Mouse (Mus musculus) heart, adult 9 months (tissue): ENCODE results near the gene Rnpepl1.

ENCODE experiments used
- DNase-seq, 2 experiments: peaks; one replicate each; pipeline ENCODE4 v3.0.0; 2022; ENCODE audit warnings: low spot score in 2 of 2

Rnpepl1 gene

DNA sequence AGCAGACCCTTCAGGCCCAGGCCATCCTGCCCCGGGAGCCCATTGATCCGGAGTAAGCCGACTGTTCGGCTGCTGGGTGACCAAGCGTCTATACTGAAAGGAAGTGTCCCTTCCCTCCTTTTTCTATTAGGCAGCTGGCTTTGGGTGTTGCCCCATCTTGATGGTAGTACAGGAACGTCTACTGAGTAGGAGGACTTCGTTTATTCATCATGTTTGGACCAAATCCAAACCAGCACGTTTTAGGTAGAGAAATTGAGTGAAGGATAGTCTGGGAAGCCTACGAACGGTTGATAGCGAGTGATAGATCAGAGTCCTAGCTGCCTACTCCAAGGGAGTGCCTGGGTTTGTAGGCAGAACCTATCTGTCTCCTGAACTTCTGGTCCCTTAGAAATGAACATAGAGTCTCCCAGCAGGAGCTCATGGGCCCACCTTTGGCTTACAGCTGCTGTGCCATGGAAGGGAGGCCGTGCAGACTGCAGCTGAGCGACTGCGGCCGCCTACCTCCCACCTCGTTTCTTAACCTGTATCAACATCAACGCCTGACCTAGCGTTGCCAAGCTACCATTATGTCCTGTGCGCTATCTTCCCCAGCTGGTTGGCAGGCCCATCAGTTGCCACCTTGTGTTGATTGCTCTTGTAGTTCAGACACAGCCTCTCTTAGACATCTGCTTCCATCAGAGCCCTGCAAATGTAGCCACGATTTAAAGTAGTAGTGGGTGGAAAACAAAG, 2.8 kb upstream of the Rnpepl1 start:
- DNase-seq, result no peak

DNA sequence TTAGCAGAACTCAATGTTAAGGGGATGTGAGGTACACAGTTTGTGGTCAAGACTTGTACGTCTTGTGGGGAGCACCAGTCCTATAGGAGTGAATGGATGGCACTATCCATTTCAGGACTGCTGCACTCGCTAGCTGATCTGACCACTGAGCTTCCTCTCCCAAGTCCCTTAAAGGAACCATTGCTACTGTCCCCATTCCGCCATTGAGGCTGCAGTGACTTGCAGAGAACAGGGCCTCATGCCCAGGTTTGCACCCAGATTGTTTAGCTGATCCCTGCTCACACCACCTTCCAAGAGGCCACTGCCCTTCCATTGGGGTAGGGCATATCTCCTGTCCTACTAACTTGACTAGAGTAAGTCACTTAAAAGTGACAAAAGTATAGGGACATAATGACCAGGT, 1.9 kb upstream of the Rnpepl1 start:
- no peak for DNase-seq

DNA sequence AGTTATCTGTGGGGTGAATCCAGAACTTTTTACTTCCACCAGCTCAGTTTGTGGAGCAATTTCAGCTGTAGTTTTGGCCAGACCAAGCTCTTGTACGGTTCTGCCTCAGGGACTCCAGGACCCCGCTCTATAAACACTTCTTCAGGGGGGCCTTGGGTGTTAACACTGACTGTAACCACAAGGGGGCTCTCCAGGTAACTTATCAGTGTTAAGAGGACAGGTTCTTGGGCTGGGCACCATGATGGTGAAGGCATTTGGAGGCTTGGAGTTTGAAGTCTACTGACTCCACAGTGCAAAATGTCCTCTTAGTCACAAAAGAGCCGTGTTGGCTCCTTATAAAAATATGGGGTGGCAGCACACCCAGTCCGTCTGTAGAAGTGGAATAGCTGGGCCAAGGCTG, 1.5 kb upstream of the Rnpepl1 start:
- DNase-seq, result no peak

DNA sequence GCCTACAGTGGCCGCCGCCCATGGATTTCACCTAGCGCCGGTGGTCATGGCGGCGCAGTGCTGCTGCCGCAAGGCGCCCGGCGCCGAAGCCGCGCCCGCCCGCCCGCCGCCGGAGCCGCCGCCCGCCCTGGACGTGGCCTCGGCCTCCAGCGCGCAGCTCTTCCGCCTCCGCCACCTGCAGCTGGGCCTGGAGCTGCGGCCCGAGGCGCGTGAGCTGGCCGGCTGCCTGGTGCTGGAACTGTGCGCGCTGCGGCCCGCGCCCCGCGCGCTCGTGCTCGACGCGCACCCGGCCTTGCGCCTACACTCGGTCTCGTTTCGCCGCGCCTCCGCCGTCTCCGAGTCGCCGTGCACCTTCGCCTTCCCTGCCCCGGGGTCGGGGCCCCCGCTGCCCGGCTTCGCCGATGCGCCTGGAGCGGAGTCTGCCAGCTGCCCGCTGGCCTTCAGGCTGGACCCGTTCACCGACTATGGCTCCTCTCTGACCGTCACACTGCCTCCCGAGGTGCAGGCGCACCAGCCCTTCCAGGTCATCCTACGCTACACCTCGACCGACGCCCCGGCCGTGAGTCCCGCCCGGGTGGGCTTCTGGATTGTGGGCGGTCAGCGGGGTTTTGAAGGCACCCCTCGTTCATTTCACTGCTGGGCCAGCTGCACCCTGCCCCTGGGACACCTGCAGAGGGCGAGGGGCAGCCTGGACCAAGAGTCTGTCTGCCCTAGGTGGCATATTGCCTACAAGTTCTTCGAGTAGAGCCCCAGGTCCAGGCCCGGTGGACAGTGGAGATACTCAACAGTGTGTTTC, 540 bp downstream of the Rnpepl1 start:
- DNase-seq, result peak; percentile 59 to 61

DNA sequence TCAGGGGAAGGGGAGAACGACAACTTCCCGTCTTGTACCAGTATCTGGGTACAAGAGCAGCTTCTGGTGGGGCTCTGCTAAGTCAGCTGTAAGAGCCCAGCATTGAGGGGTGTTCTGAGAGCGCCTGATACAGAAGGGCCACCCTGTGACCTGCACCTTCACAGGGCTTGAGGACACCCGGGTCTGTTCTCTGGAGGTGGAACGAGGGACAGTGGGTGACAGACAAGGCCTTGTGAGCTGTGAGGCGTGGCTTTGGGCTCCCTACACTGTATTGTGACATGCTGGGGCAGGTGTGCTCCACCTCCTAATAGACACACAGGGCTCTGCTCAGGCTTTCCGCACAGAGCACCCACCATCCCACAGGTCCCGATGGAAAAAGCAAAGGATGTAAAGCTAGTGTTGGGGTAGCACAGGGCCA, 1.1 kb downstream of the Rnpepl1 start:
- DNase-seq, result no peak

DNA sequence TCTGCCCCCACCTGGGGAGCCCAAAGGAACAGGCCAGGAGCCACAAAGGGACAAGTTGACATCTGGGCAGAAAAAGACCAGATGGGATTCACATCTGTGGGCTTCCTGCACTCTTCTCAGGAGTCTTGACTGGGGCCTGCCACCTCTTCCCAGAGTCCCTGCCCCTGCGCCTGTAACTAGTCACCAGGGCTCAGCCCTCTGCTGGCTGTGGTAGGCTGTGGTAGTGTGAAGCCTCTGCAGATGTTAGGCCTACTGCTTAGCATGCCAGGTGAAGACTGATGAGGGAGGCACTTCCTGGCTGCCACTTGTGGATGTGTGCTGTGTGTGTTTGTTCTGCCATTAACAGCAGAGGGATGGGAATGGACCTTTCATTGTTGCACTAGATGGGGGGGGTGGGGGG, 1.7 kb downstream of the Rnpepl1 start:
- no peak for DNase-seq

DNA sequence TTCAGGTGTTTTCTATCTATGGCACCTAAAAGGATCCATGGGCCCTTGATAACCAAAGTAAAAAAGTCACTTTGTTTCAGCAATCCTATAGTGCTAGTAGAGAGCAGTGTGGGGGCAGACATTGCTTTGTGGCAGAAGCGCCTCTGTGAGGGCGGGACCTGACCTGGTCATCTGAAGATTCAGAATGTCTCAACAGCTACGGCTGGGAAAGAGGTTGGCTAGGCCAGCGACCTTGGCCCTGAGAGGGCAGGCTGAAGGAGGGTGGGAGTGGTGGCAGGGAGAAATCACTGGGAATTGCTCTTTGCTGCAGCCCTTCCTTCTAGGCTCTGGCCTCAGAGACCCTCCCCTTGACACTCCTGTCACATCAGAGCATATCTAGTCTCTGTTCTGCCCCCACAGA, 3.7 kb downstream of the Rnpepl1 start:
- no peak for DNase-seq

DNA sequence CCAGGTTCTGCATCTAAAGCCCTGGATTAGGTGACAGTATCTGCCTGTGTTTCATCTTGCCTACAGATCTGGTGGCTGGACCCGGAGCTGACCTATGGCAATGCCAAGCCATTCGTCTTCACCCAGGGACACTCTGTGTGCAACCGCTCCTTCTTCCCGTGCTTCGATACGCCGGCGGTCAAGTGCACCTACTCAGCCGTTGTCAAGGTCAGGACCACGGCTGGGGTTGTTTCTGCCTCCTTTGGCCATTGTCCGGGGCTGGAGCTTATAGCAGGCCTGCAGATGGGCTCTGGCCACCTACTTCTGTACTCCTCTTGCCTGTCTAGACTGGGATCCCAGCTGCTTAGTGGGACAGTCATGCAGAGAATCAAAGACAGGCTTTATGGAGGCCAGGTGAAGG, 4.4 kb downstream of the Rnpepl1 start:
- DNase-seq, result no peak

DNA sequence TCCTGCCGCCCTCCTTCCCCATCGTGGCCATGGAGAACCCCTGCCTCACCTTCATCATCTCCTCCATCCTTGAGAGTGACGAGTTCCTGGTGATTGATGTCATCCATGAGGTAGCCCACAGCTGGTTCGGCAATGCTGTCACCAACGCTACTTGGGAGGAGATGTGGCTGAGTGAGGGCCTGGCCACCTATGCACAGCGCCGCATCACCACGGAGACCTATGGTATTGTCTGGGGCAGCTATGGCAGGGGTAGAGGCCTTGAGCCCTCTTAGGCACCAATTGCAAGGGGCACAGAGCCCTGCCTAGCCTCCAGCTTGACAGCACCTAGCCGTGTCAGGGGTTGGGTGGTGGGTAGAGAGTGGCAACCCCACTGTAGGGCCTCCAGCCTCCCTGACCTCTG, 6.1 kb downstream of the Rnpepl1 start:
- DNase-seq, result no peak

DNA sequence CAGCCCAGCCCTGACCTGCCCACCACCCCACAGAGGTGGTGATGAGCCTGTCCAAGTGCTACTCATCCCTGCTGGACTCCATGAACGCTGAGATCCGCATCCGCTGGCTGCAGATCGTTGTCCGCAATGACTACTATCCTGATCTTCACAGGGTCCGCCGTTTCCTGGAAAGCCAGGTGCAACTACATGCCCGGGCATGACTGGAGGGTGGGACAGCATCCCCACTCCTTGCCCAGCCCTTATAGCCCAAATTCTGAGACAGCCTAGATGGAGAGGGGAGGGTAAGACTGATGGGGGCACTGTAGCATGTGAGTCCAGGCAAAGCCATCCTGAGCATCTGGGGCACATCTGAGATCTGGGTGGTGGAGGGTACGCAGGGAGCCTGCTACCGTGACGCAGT, 8.6 kb downstream of the Rnpepl1 start:
- DNase-seq, result no peak

DNA sequence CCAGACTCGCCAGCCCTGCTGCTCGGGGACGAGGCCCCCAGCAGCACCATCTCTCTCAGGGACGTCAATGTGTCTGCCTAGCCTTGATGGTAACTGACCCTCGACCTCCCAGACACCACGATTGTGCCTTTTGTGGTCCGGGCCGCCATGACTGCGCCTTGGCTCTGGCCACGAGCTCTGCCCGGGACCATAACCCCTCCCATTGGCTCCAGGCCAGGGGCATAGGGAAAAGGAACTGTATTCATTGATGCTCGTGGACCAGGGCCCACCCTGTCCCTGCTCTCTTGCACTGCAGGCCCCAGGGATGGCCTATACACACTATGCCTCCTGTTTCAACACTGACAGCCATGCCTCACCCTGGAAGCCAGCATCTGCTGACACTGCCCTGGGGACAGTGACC, 9.2 kb downstream of the Rnpepl1 start:
- no peak for DNase-seq

DNA sequence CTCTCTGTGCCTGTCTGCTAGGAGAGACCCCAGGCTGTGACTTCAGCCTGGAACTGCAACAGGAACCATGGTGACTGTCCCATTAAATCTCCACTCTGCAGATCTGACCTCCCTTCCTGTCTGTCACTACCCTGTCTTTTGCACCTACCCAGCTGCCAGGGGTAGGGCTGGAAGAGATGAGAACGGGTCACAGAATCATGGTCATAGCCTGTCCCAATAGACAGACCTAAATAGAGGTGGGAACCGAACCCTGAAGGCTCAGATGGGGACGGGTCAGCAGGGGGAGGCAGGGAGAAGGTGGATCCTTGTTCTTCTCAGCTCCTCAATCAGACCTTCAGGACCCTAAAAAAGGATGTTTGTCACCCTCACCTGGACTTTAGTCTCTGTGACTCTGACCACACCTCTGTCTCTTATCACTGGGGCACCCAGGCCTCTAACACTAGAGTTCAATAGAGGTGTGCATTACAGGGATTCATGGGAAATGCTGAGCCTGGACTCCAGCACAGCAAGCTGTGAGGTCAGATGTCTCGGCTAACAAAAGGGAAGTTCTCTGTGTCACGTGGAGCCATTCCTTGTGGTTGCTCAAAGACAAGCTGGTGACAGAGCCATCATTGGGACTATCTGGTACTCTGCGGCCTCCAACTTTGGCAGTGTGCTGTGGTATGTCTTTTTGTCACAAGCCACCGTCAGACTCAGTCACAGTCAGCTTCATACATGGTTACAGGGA, 10.1 kb downstream of the Rnpepl1 start:
- no peak for DNase-seq

DNA sequence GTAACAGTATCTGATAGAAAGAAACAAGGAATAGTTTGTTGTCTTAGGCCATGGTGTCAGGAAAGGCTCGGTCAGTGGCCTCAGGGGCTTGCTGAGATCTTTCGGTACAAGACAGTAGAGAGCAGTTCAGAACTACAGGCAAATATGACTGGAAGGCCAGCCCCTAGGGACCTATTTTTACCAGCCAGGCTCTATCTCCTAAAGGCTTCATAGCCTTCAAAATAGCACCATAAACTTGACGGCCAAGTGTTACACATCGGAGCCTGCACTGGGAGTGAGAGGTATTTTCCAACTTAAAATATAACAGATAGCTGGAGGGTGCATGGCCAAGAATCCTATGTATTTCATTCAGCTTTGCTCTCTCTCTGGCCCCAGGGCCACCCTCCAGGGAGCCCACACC, 10.9 kb downstream of the Rnpepl1 start:
- no peak for DNase-seq

DNA sequence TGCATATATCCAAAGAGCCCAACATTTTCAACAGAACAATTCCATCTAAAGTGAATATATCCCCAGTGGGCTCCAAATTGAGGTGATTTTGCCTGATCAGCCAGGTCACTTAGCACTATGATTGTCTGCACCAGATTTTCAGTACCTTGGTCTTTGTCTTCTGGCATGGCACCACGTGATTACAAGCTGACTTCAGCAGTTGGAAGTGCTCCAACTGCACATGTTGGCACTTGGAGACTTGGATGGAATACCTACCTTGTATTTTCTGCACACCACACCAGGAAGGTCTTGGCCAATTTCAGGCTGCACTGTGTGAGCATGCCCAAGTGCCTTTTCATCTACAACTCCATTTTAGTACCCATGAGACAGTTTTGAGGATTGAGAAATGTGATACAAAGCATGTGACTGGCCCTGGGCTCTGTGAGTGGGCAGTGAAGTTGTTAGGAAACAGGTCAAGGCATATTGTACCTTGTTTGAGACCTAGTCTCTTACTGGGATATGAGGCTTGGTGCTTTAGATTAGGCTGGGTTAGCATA, 19.7 kb downstream of the Rnpepl1 start:
- no peak for DNase-seq

DNA sequence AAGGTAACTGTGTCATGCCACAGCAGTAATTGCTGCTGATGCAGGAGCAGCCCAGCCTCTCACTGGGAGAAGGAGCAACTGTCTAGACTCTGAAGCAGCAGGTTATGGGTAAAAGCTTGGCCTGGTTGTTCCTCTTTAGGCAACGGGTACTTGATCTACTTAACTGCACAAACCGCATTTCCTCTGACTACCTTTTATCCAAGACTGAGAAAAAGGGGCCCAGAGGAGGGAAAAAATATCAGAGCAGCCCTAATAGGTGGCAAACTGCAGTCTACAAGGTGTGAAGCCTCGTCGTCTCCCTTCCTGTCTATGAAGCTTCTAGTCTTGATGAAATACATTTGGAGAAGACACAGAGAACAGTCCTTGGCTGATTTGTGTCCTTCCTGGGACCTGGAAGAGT, 23.0 kb downstream of the Rnpepl1 start:
- DNase-seq, result no peak

DNA sequence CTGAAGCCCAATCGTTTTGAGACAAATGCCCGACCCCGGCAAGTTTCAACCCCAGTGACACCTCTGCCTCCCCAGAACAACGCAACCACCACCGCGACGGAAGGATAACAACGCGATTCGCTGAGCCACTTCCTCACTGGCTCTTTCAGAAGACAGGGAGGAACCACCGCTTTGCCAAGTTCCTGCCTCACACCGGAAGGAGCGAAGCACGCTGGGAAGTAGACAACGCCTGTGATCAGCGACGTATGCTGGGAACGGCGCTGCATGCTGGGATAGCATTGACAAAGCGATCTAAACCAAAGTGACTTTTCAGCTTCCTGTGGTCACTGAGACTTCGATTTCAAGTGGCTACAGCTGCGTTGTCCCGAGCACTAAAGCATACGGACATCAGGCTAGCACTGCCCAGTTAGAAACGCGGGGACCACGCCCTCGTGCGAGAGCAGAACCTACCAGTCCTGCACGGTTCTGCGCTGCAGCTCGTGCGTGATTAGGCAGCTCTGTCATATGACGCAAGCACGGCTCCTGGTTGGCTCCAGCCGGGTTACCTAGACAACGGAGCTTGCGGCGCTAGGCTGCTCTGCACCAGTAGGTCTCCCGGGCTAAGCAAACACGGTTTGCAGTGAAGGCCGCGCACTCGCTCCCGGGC, 23.7 kb downstream of the Rnpepl1 start, which contains the start of gene Capn10:
Gene Capn10, plus strand, starts transcription at position 195 of the 646 bp plus-strand sequence.
- DNase-seq, result peak; percentile 95 to 97

DNA sequence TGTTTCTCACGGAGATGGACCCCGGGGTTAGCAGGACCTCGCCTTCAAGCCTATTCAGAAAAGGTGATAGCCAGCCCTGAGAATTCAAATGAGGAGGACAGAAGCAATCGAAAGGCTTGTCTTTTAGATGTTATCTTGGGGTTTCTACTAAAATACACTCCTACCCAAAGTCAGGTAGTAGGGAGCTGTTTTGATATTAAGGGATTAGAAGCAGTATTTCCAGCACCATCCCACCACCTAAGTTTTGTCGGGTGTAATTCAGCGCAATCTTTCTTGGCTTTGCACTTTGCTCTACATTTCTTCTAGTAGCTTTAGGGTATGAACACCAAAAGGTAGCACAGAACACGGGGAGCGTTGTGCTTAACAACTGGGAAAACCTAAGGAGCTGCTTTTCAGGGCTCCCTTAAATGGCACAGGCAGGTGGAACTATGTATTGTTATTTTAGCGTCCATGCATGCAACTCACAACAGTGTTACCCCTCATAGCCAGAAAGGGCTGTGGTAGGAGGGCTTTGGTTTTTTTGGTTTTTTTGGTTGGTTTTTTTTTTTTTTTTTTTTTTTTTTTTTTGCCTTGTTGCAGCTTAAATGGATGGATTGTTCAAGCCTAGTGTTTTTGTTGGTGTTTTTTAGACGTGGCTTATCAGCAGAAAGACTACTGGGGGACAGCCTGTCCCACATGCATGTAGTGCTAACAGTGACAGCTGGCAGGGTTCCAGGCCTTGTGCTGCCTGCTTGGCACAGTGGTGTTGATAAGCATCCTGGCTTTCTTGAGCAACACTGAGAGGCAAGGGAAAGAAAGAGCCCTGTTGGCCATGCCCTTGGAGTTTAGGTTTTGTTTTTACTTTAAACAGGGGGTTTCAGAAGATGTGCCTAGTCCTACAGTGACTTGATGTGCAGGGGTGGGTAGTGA, 24.7 kb downstream of the Rnpepl1 start:
- DNase-seq, result no peak

DNA sequence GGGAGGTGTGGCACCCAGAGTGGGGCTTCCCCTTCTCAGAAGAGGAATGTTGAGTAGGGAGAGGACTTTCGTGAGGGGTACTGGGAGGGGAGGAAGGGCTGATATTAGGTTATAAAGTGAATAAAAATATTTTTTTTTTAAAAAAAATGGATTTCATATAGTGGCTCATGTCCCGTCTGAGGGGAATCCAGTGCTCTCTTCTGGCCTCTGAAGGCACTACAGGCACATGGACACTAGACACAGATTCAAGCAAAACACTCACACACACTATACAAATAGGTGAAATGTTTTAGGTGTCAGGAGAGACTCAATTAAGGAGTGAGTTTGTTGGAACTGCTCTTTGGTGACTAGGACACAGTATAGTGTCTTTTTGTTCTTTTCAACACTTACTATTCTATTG, 25.4 kb downstream of the Rnpepl1 start:
- DNase-seq, result no peak

DNA sequence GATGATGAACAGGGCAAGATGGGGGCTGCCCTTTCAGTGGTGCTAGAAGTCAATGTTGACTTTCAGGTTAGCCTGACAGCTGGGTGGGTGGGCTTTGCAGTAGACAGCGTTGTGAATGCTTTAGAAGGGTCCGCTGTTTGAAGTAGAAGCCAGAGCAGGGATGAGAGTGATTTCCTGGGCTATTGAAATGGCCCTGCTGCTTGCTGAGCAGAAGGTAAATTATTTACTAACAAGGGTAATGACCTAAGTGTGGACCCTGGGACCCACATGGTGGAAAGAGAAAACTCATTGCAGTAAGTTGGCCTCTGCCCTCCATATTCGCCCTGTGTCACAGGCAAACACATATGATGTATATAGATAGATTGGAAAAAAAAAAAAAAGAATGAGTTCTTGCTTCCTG, 25.9 kb downstream of the Rnpepl1 start:
- DNase-seq, result no peak

DNA sequence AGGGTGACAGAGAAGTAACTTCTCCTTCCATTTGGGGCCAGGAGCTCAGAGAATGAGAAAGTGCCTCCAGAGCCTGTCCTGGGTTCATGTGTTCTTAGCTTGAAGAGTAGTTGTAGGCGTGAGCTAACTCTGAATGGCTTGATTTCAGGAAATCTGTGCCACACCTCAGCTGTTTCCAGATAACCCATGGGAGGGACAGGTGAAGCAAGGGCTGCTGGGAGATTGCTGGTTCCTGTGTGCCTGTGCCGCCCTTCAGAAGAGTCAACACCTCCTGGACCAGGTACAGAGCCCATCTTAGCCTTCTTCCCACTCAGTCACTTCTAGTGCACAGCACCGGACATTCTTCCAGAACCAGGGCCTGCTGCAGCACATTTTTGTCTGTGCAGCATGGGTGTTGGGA, 27.2 kb downstream of the Rnpepl1 start:
- DNase-seq, result no peak

DNA sequence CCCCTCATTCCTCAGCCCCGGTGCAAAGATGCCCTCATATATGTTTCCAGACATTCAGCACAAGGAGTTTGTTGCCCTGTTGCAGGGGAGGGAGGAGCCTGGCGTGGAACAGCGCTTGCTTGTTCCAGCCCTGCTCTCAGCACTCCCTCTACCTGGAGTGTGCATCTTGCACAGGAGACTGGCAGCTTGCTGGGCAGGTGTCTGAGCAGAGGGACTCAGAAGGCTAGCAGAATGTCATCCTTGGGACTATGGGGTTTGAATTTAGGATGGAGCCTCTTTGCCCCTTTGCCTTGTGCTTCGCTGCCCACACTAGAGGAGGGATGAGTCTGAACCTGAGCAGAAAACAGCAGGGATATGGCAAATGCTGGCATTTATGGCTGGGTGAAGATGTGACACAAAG, 29.2 kb downstream of the Rnpepl1 start:
- DNase-seq, result no peak
